Mouse (Mus musculus) cortical plate, adult 2 months (tissue): Measurements from ENCODE around the gene Hivep3. TPM values are rescaled to one million over a fixed set of nuclear protein-coding genes. Genes with fewer than 3 reads are reported as not detected.

Source experiments
- H3K27ac ChIP-seq: fragments of 200-500 bp; 2 replicates; pipeline ENCODE4 v1.5.1; 2012; ENCODE audit warnings: low read length, control low read depth, inconsistent platforms; ENCODE audit not compliant: insufficient read depth
- H3K4me1 ChIP-seq: fragments of 200-500 bp; 2 replicates; pipeline ENCODE4 v1.6.1; 2011; ENCODE audit warnings: low read length; ENCODE audit not compliant: control insufficient read depth, insufficient read depth
- H3K4me3 ChIP-seq: fragments of 200-500 bp; 2 replicates; pipeline ENCODE4 v1.5.1; 2011; ENCODE audit warnings: mild to moderate bottlenecking, low read length, control low read depth; ENCODE audit not compliant: insufficient read depth
- CTCF ChIP-seq: fragments of 200-500 bp; IDR thresholded peaks from 2 replicates; pipeline ENCODE4 v1.5.1; 2011; ENCODE audit warnings: mild to moderate bottlenecking, control low read depth, low read length; ENCODE audit not compliant: insufficient read depth; ENCODE audit errors: extremely low read depth
- POLR2A ChIP-seq: fragments of 200-500 bp; IDR thresholded peaks from 2 replicates; pipeline ENCODE4 v1.6.1; 2011; ENCODE audit warnings: mild to moderate bottlenecking, low read length, control low read depth; ENCODE audit not compliant: insufficient read depth; ENCODE audit errors: extremely low read depth
- polyA plus RNA-seq: library from polyadenylated mRNA; depleted of rRNA; stranded (reverse); fragments of >200 nt; gene quantifications from 2 replicates; pipeline ENCODE4 v1.2.3, GENCODE M21; 2012

Hivep3 gene
- polyA plus RNA-seq, 1 experiment, result 48.9 TPM

DNA sequence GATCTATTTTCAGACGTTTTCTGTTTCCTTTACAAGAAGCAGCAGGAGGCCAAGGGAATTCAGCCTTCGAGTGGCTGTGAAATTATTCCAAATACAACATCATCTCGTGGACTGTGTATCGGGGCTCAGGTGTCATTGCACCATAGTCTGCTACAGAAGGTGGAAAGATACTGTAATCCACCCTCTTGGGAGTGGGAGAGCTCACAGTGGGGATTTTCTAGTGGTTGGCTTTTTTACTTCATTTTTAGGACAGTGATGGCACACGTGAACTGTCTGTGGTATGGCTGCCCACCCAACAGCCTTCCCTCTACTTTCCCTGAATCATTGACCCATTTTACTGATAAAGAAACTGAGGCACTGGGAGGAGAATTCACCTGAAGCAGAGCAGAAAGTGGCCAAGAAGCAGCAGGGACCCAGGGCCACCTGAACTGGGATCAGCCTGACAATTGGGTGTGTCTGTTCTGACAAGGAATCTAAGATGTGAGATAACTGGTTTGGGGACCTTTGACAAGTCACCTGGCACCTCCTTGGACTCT, 233.6 kb downstream of the Hivep3 start:
- Histone ChIP-seq H3K27ac (no peak overlapping the region), H3K4me1 (peaks cover 41% of the 10 kb centered on the region), H3K4me3 (no peak overlapping the region)
- TF ChIP-seq POLR2A (no peak), CTCF (no peak)

DNA sequence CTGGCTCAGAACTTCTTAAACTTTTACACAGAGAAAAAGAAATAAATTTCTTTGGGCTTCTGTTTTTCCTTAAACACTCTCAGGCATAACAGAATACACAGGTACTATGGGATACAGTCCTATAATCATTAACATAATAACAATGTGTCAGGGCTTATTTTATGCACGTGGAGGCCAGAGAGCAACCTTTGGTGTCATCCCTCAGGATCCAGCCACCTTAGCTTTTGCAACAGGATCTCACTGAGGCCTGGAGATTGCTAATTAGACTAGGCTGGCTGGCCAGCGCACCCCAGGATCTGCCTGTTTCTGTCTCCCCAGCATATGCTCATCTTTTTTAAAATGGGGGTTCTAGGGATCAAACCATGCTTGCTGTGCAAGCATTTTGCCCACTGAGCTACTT, 234.1 kb downstream of the Hivep3 start:
- TF ChIP-seq CTCF (no peak), POLR2A (no peak)
- H3K27ac ChIP-seq, result no peak overlapping the region; the same call in 1 of the 2 replicates
- H3K4me3 ChIP-seq, result no peak overlapping the region
- peaks cover 41% of the 10 kb centered on the region for H3K4me1 ChIP-seq

DNA sequence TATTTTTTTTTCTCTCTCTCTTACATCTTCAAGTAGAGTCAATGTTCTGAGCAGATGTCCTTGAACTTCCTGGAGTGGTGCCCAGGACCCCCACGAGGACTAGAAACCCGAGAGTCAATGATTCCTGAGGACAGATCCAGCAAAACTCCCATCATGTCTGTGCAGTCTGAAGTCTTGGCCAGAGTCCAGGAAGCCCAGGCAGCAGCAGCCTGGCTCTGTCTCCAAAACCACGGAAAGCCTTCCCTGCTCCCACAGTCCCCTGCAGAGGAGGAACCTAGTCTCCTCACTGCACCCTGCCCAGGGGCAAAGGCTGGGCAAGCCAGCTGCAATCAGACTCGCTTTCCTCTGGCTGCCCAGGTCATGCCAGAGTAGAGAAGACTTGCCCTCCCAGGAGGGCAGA, 234.5 kb downstream of the Hivep3 start:
- no peak overlapping the region for H3K4me3 ChIP-seq
- TF ChIP-seq POLR2A (no peak), CTCF (no peak)
- peak overlapping the region; percentile 41; the same call in 1 of the 2 replicates for H3K27ac ChIP-seq
- H3K4me1 ChIP-seq, result peaks cover 40% of the 10 kb centered on the region

DNA sequence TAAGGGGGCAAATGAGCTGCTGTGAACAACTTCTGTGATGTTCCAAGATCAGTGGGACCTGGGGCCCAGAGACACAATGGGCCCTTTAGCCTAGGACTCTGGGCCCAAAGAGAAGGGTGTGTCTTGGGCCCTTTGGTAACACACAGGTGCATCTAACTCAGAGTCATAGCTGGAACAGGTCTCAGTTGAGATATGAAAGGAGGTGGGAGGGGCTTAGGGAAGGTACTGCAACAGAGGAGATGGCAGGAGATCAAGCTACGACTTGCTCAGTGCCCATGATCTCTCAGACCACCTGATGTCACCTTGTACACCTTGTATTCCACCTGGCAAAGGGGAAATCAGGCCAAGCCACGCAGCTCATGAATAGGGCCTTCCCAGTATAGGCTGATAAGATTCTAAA, 235.3 kb downstream of the Hivep3 start:
- Histone ChIP-seq H3K27ac (peak overlapping the region; percentile 53), H3K4me3 (no peak overlapping the region), H3K4me1 (peaks cover 39% of the 10 kb centered on the region)
- TF ChIP-seq CTCF (no peak), POLR2A (no peak)

DNA sequence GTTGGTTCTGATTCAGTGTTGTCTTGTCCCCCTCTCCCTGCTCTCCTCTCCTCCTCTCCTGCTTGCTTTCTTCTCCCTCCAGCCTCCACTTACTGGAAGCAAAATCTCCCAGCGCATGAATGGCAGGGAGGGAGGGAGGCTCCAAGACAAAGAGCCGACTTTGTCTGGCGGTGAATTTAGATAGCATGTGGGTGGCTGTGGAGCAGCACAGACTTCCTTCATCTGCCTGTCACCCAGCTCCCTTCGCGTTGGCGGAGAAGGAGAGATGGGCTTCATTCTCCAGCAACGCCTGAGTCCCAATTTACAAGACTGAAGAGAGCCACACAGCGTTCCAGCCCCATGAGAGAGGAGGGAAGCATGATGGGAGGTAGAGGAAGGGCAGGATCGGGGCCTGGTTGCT, 236.6 kb downstream of the Hivep3 start:
- H3K27ac ChIP-seq, result peak overlapping the region; percentile 53
- no peak overlapping the region for H3K4me3 ChIP-seq
- TF ChIP-seq CTCF (no peak), POLR2A (peak; percentile 68; the same call in 1 of the 2 replicates)
- peaks cover 33% of the 10 kb centered on the region for H3K4me1 ChIP-seq

DNA sequence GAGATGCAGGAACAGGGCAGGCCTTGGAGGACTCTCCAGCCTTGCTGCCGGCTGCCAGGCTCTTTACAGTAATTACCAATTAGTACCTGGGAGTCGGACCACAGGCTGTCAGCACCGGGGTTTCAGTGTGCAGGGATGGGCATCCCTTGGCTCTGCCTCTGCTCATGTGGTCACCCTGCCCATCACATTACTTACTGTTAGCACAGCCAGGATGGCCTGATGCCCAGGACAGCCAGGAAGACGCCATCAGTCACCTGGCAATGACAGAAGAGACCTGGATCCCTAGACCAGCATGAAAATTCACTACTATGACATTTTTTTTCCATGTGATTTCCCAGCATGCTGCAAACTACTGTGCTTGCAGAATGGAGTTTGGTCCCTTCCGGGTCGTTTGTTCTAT, 238.8 kb downstream of the Hivep3 start:
- peaks cover 32% of the 10 kb centered on the region for H3K4me1 ChIP-seq
- TF ChIP-seq POLR2A, result no peak
- no peak for TF ChIP-seq CTCF
- H3K27ac ChIP-seq, result no peak overlapping the region
- no peak overlapping the region for H3K4me3 ChIP-seq

DNA sequence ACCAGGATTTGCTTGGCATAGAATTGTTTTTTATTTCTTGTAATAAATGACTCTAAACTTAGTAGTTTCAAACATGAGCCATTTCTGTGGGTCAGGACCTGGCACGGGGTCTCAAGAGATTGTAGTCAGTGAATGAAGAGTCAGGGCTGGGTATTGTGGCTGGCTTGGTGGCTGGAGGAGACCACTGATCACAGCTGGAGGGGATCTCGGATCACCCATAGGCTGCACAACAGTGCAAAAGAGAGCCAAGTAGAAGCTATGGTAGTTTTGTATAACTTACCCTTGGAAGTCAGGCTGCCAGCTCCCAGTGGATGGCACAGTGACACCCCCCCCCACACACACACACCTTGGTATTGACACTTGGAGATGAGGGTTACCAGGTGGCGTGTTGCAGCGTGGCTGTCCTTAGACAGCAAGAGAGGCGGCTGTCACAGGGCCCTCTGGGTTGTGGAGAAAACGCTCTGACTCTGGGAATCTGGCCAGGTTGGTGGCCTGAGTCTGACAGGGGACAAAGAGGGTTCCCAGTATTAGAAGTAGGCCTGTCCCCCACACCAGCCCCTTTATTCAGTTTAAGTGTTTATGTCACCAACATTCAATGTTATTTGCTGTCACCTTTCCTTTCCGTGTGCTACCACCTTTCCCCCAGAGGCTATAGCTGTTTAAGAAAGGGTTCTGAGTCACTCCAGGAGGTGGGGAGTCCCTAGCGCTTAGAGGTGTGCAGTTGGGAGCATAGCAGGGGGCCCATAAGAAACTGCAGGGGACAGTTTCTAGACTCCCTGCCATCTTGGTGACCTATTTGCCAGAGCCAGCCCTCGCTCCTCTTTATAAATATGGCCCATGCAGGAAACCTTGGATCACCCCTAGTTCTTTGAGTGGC, 240.4 kb downstream of the Hivep3 start:
- peaks cover 25% of the 10 kb centered on the region for H3K4me1 ChIP-seq
- no peak overlapping the region for H3K4me3 ChIP-seq
- no peak for TF ChIP-seq POLR2A
- TF ChIP-seq CTCF, result no peak
- H3K27ac ChIP-seq, result no peak overlapping the region

DNA sequence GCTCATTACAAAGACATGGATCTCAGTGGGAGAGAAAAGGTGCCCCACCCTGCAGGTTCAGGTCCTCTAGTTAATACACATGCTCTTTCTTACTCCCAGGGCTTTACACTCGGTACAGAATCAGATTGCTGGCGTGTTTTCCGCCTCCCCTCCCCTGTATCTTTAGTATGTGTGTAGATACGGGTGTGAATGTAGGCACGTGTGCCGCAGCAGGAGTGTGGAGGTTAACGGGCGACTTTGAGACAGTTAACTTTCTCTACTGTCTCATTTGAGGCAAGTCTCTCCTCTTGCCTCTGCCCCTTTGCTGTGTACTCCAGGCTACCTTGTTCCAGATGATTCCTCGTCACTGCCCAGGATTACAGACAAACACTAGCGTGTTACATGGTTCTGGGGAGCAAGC, 241.7 kb downstream of the Hivep3 start:
- peaks cover 14% of the 10 kb centered on the region for H3K4me1 ChIP-seq
- no peak overlapping the region for H3K4me3 ChIP-seq
- H3K27ac ChIP-seq, result no peak overlapping the region
- TF ChIP-seq CTCF, result no peak
- no peak for TF ChIP-seq POLR2A

DNA sequence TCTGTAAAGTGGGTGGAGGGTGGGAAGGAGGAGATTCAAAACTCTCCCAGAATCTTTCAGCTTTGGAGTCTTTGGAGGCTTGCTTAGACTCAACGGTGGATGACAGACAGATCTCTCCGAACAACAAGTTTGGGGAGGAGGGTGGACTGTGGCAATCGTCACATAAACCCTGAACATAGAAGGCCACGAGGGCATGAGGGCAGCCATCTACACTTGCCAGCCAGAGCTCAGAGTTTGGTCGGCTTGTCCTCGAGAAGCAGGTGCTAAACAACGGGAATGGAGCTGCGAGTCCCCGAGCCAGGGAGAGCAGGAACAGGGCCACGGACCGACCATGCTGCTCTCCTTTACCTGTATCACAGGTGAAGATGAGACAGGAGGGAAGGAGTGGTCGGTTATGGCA, 242.2 kb downstream of the Hivep3 start:
- TF ChIP-seq POLR2A (no peak), CTCF (no peak)
- Histone ChIP-seq H3K4me3 (no peak overlapping the region), H3K27ac (no peak overlapping the region), H3K4me1 (peaks cover 10% of the 10 kb centered on the region)
